Mouse (Mus musculus) heart, adult 2 months (tissue): ENCODE results near the gene Rnf150. TPM values are rescaled to one million over a fixed set of nuclear protein-coding genes. Genes with fewer than 3 reads are reported as not detected.
"Not testable (repeated sequence)": the region's sequence is repeated elsewhere in the genome, so short reads cannot be mapped to it uniquely, and the experiment has no call there.

Source experiments
- DNase-seq, 2 experiments: peaks; one replicate each; pipeline ENCODE4 v3.0.0; 2021
- H3K27ac ChIP-seq: fragments of 200-600 bp; 2 replicates; pipeline ENCODE4 v1.8.1; 2022
- H3K27me3 ChIP-seq: fragments of 200-500 bp; 2 replicates; pipeline ENCODE4 v1.6.1; 2012; ENCODE audit warnings: mild to moderate bottlenecking, low read length, inconsistent platforms, mixed read lengths; ENCODE audit not compliant: control insufficient read depth, insufficient read depth
- H3K36me3 ChIP-seq: fragments of 200-500 bp; 2 replicates; pipeline ENCODE4 v1.6.1; 2012; ENCODE audit warnings: low read length, inconsistent platforms; ENCODE audit not compliant: control insufficient read depth, insufficient read depth
- H3K4me1 ChIP-seq: fragments of 200-500 bp; 2 replicates; pipeline ENCODE4 v1.6.1; 2011; ENCODE audit warnings: low read length; ENCODE audit not compliant: control insufficient read depth, insufficient read depth
- H3K4me3 ChIP-seq: fragments of 200-600 bp; 2 replicates; pipeline ENCODE4 v1.8.1; 2022
- H3K79me2 ChIP-seq: fragments of 200-500 bp; replicated peaks from 2 replicates; pipeline ENCODE4 v1.6.1; 2012; ENCODE audit warnings: mild to moderate bottlenecking, inconsistent platforms, low read length, moderate library complexity, mixed read lengths; ENCODE audit not compliant: control insufficient read depth, insufficient read depth
- H3K9ac ChIP-seq: fragments of 200-500 bp; 2 replicates; pipeline ENCODE4 v1.6.1; 2012; ENCODE audit warnings: low read depth, mild to moderate bottlenecking, control low read depth, inconsistent platforms, low read length, mixed read lengths
- CTCF ChIP-seq: fragments of 200-600 bp; IDR thresholded peaks from 2 replicates; pipeline ENCODE4 v1.8.1; 2022; ENCODE audit warnings: antibody characterized with exemption, mild to moderate bottlenecking, moderate library complexity
- EP300 ChIP-seq: fragments of 200-500 bp; IDR thresholded peaks from 2 replicates; pipeline ENCODE4 v1.6.1; 2011; ENCODE audit warnings: low read depth, low read length, control low read depth; ENCODE audit not compliant: insufficient read depth
- POLR2A ChIP-seq: fragments of 200-500 bp; IDR thresholded peaks from 2 replicates; pipeline ENCODE4 v1.6.1; 2011; ENCODE audit warnings: mild to moderate bottlenecking, low read depth, low read length, control low read depth; ENCODE audit not compliant: insufficient read depth
- WGBS: fragments of 180-500 bp; shearing (Covaris S2); methylation state at CpG from one replicate; pipeline ENCODE4 v1.1.7; 2018; 5-methylcytosine and 5-hydroxymethylcytosine counted together
- intact Hi-C: fragments of 180-260 bp; cut with DNase I; formaldehyde crosslinking; loops from one replicate; pipeline ENCODE4 v1.15.1; 2025
- polyA plus RNA-seq: library from polyadenylated mRNA; depleted of rRNA; stranded (reverse); fragments of >200 nt; gene quantifications from 2 replicates; pipeline ENCODE4 v1.2.3, GENCODE M21; 2012
- total RNA-seq, 2 experiments: library from RNA; stranded (reverse); gene quantifications; 2 replicates each; pipeline ENCODE4 v1.2.3; 2021

The Rnf150 gene
- total and polyA plus RNA-seq, 3 experiments, result 6.6 to 14.2 (median 12.2) TPM

DNA sequence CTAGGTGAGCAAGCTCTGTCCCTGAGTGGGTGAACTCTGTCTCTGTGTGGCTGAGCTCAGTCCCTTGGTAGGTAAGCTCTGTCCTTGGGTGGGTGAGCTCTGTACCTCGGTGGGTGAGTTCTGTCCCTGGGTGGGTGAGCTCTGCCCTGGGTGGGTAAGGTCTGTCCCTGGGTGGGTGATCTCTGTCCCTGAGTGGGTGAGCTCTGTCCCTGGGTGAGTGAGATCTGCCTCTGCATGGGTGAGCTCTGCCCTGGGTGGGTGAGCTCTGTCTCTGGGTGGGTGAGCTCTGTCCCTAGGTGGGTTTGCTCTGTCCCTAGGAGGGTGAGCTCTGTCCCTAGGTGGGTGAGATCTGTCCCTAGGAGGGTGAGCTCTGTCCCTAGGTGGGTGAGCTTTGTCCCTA is 213.5 kb downstream of the Rnf150 start:
- no peak overlapping the region for H3K27ac ChIP-seq
- 0 out of 2 replicates have a peak, but pooled peaks cover 2% of the 10 kb centered on the region for H3K79me2 ChIP-seq
- H3K9ac ChIP-seq, result no peak overlapping the region
- H3K36me3 ChIP-seq, result no peaks in the 10 kb centered on the region
- no peak for DNase-seq
- TF ChIP-seq CTCF, result no peak
- TF ChIP-seq POLR2A, result no peak
- TF ChIP-seq EP300, result no peak
- H3K4me3 ChIP-seq, result no peak overlapping the region
- H3K27me3 ChIP-seq, result no peaks in the 10 kb centered on the region
- intact Hi-C loops, result no loop called here
- WGBS, result 85% methylated on average over 1 of the region's 1 CpGs
- no peaks in the 10 kb centered on the region for H3K4me1 ChIP-seq

DNA sequence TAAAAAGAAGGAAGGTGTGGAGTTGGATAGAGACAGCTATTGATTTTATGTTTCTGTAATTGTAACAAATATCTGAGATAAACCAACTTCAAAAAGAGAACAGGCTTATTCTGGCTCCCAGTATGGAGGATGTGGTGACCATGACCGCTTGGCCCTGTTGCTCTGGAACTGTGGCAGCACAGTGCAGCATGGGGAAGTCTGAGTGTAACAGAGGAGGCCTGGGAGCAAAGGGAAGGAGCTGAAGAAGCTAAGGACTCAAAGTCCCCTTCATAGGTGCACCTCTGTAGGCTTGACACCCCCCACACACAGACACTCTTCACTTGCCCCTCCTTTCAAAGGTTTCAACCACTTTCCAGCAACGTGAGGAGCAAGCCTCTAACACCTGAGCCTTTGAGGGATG is 214.2 kb downstream of the Rnf150 start:
- H3K9ac ChIP-seq, result no peak overlapping the region
- H3K27ac ChIP-seq, result no peak overlapping the region
- H3K79me2 ChIP-seq, result 0 out of 2 replicates have a peak, but pooled peaks cover 2% of the 10 kb centered on the region
- H3K27me3 ChIP-seq, result no peaks in the 10 kb centered on the region
- H3K36me3 ChIP-seq, result no peaks in the 10 kb centered on the region
- H3K4me1 ChIP-seq, result no peaks in the 10 kb centered on the region
- no peak for DNase-seq
- H3K4me3 ChIP-seq, result no peak overlapping the region
- intact Hi-C loops, result no loop called here
- WGBS, result 72% methylated on average over 2 of the region's 2 CpGs
- TF ChIP-seq CTCF (no peak), EP300 (no peak), POLR2A (no peak)

GRCm38 (mm10) chr8:83078701-83079533 is 215.8 kb downstream of the Rnf150 start:
- TF ChIP-seq EP300 (no peak), POLR2A (no peak), CTCF (no peak)
- Histone ChIP-seq H3K79me2 (0 out of 2 replicates have a peak, but pooled peaks cover 2% of the 10 kb centered on the region), H3K4me3 (no peak overlapping the region), H3K36me3 (no peaks in the 10 kb centered on the region), H3K27ac (no peak overlapping the region), H3K27me3 (no peaks in the 10 kb centered on the region), H3K9ac (no peak overlapping the region), H3K4me1 (no peaks in the 10 kb centered on the region)
- no peak for DNase-seq
- intact Hi-C loops, result no loop called here
- WGBS, result 67% methylated on average over 12 of the region's 12 CpGs

DNA sequence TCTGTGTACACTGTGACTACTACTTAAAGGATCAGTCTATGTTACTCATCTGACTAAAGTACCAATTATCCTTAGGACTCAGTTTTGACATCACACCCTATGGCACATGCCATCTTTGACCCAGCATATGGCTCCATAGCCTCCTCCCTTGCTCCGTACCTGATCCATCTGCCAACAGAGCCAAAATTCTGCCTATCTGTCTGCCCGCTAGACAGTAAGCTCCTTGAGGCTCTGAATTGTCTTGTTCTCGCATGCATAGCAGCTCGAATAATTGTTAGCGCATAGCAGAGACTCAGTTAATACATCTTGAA is 216.3 kb downstream of the Rnf150 start:
- no peaks in the 10 kb centered on the region for H3K4me1 ChIP-seq

GRCm38 (mm10) chr8:83081266-83081665 is 218.1 kb downstream of the Rnf150 start:
- DNase-seq, result no peak
- Histone ChIP-seq H3K27me3 (no peaks in the 10 kb centered on the region), H3K36me3 (no peaks in the 10 kb centered on the region), H3K27ac (no peak overlapping the region), H3K4me3 (no peak overlapping the region), H3K79me2 (no peaks in the 10 kb centered on the region), H3K4me1 (no peaks in the 10 kb centered on the region), H3K9ac (no peak overlapping the region)
- TF ChIP-seq CTCF (no peak), EP300 (no peak), POLR2A (no peak)
- intact Hi-C loops, result loop anchor here (10.0 kb wide), 1 partner anchor 86 kb away; no protein-coding TSS in a partner anchor
- WGBS, result 69% methylated on average over 4 of the region's 4 CpGs

More for the DNA sequence above, 216.3 kb downstream of the Rnf150 start:
- Histone ChIP-seq H3K9ac (no peak overlapping the region), H3K4me3 (no peak overlapping the region), H3K36me3 (no peaks in the 10 kb centered on the region), H3K27me3 (no peaks in the 10 kb centered on the region), H3K27ac (no peak overlapping the region), H3K79me2 (no peaks in the 10 kb centered on the region)
- intact Hi-C loops, result no loop called here
- no peak for DNase-seq
- WGBS, result 99% methylated on average over 5 of the region's 5 CpGs
- no peak for TF ChIP-seq CTCF
- TF ChIP-seq POLR2A, result no peak

DNA sequence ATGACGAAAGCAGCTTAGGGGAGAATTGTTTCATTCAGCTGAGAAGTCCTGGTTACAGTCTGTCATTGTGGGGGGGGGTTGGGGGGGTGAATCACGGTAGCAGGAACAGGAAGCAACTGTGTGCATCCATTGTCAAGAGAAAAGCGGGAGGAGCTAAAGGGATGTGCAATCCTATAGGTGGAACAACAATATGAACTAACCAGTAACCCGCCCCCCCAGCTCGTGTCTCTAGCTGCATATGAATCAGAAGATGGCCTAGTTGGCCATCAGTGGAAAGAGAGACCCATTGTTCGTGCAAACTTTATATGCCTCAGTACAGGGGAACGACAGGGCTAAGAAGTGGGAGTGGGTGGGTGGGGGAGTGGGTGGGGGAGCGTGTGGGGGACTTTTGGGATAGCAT is 218.7 kb downstream of the Rnf150 start:
- H3K27ac ChIP-seq, H3K4me3 ChIP-seq, H3K9ac ChIP-seq, H3K4me1 ChIP-seq, H3K79me2 ChIP-seq, DNase-seq, H3K36me3 ChIP-seq, H3K27me3 ChIP-seq: not testable (repeated sequence)
- WGBS, result 70% methylated on average over 8 of the region's 8 CpGs
- intact Hi-C loops, result loop anchor here (10.0 kb wide), 1 partner anchor 87 kb away; no protein-coding TSS in a partner anchor
